In genomic region chr9:86449581-86449980, GRCm38 (mm10) we compare ENCODE assay signal across 8 mouse cellular contexts. TPM values are rescaled to one million over a fixed set of nuclear protein-coding genes. Genes with fewer than 3 reads are reported as not detected.
DNase-seq lines count a peak whose midpoint lies in the region; ATAC-seq and TF ChIP-seq lines count a peak whose summit lies in the region.

No protein-coding gene starts in this region.

- H3K4me1 ChIP-seq in MEL (ENCODE audit: control insufficient read depth in 1 of 2, insufficient read depth in 2 of 2, low read length in 2 of 2) = no peaks in the 10 kb centered on the region
- peaks cover 12% of the 10 kb centered on the region; the same call in 1 of the 2 replicates for H3K4me1 ChIP-seq in forebrain, embryonic 15.5 days

- ATAC-seq in forebrain, embryonic 15.5 days (replicated peaks) = peak; percentile 70

- TF ChIP-seq POLR2A in MEL (IDR thresholded peaks at IDR 0.05; ENCODE audit: control insufficient read depth in 1 of 2, insufficient read depth in 1 of 2, low read depth in 1 of 2, low read length in 2 of 2, poor library complexity in 1 of 2) = no peak

- no peak overlapping the region for H3K9ac ChIP-seq in MEL (ENCODE audit: control insufficient read depth, low read depth, low read length, poor library complexity, severe bottlenecking)
- H3K9ac ChIP-seq in forebrain, embryonic 15.5 days (replicated peaks) = no peak overlapping the region

- H3K27me3 ChIP-seq in MEL (ENCODE audit: control insufficient read depth in 1 of 2, insufficient read depth in 2 of 2, low read length in 2 of 2) = no peaks in the 10 kb centered on the region
- H3K27me3 ChIP-seq in forebrain, embryonic 15.5 days = 0 out of 2 replicates have a peak, but pooled peaks cover 3% of the 10 kb centered on the region

- no peak for TF ChIP-seq EP300 in MEL (IDR thresholded peaks at IDR 0.05; ENCODE audit: low read depth in 1 of 2, low read length in 2 of 2)

- peak; percentile 67 to 95 (median 78) for TF ChIP-seq CTCF in MEL (IDR thresholded peaks at IDR 0.05 in 2 of 3, conservative IDR thresholded peaks at IDR 0.05 in 1 of 3; ENCODE audit: control insufficient read depth in 1 of 3, insufficient read depth in 1 of 3, low read depth in 2 of 3, low read length in 3 of 3, poor library complexity in 1 of 3, severe bottlenecking in 1 of 3)
- TF ChIP-seq CTCF in layer of hippocampus, adult 2 months (conservative IDR thresholded peaks at IDR 0.05) = peak; percentile 99

- no peaks in the 10 kb centered on the region for H3K79me2 ChIP-seq in MEL (ENCODE audit: control insufficient read depth, insufficient read depth, low read length, poor library complexity)

- peak; percentile 74 for DNase-seq in MEL (ENCODE audit: low read depth, low spot score)
- peak; percentile 72 for DNase-seq in cerebellum, adult 11-12 months
- peak; percentile 74 to 84 for DNase-seq in heart, postnatal 36 days
- DNase-seq in layer of hippocampus, adult 2 months (ENCODE audit: low spot score in 2 of 2) = peak; percentile 65 to 88
- DNase-seq in lung, postnatal 25 days (ENCODE audit: low spot score) = peak; percentile 66
- DNase-seq in retina, embryonic 14.5 days (ENCODE audit: low spot score) = peak; percentile 94
- peak; percentile 86 for DNase-seq in thymus, postnatal 4 days

- H3K27ac ChIP-seq in MEL (ENCODE audit: control insufficient read depth, low read depth, low read length) = no peak overlapping the region
- H3K27ac ChIP-seq in forebrain, embryonic 15.5 days (replicated peaks) = no peak overlapping the region
- no peak overlapping the region for H3K27ac ChIP-seq in layer of hippocampus, adult 2 months

- WGBS in forebrain, embryonic 15.5 days = 6% methylated on average over 11 of the region's 11 CpGs

- no peaks in the 10 kb centered on the region for H3K36me3 ChIP-seq in MEL (ENCODE audit: control insufficient read depth in 1 of 2, insufficient read depth in 2 of 2, low read length in 2 of 2)
- H3K36me3 ChIP-seq in forebrain, embryonic 15.5 days = no peaks in the 10 kb centered on the region

- H3K4me2 ChIP-seq in forebrain, embryonic 15.5 days (replicated peaks) = no peak overlapping the region

- H3K4me3 ChIP-seq in MEL (ENCODE audit: control insufficient read depth in 1 of 2, insufficient read depth in 1 of 2, low read depth in 2 of 2, low read length in 2 of 2) = no peak overlapping the region
- no peak overlapping the region for H3K4me3 ChIP-seq in forebrain, embryonic 15.5 days
- peak overlapping the region; percentile 15; the same call in 1 of the 2 replicates for H3K4me3 ChIP-seq in layer of hippocampus, adult 2 months

- H3K9me3 ChIP-seq in MEL (replicated peaks; ENCODE audit: insufficient read depth, low read length) = no peaks in the 10 kb centered on the region
- H3K9me3 ChIP-seq in forebrain, embryonic 15.5 days = no peaks in the 10 kb centered on the region

- intact Hi-C loops in heart, postnatal 36 days (cut with DNase I) = loop anchor here (1.0 to 5.0 kb wide), 2 partner anchors 607 to 670 kb away; partner anchors contain the start of gene Tpbg

- TF ChIP-seq RAD21 in MEL (IDR thresholded peaks at IDR 0.05; ENCODE audit: low read depth, low read length) = peak; percentile 82

TF ChIP-seq in MEL, 35 proteins besides CTCF, POLR2A, EP300 and RAD21:
- TF ChIP-seq ZC3H11A (IDR thresholded peaks at IDR 0.05; ENCODE audit: low read depth, low read length) = peak; percentile 89
- TF ChIP-seq SMC3 (IDR thresholded peaks at IDR 0.05; ENCODE audit: low read depth, low read length) = peak; percentile 89
- no peak for TF ChIP-seq ELF1 (IDR thresholded peaks at IDR 0.05; ENCODE audit: low read depth, low read length)
- no peak for TF ChIP-seq MEF2A (IDR thresholded peaks at IDR 0.05; ENCODE audit: extremely low read depth, insufficient replicate concordance, low read depth, low read length, poor library complexity, severe bottlenecking)

RNA-seq across cellular contexts. Expression of gene Ube2cbp, which starts 15.2 kb away (rescaled TPM):
- total RNA-seq in MEL (2012; rRNA removed) = 4.3 and 6.4 TPM in 2 replicates
- polyA plus RNA-seq in MEL (2012; ENCODE audit: insufficient read depth in 1 of 2, insufficient read length in 2 of 2, low read depth in 1 of 2, low replicate concordance in 2 of 2, missing spikeins in 1 of 2) = 1 to 10 TPM in 1 of 2 experiments, not detected in 1; 7.2 TPM
- 4.4 and 4.6 TPM in 2 replicates for polyA plus RNA-seq in forebrain, embryonic 15.5 days (2015; fragmentation: Nextera tagmentation; extraction: Ambion mirVana)
- total RNA-seq in heart, postnatal 36 days (2021) = 1 to 10 TPM; 1.5 to 1.9 TPM
- total RNA-seq in layer of hippocampus, adult 2 months (2021) = 1 to 10 TPM; 3.5 to 4.0 TPM

RNA-seq across cellular contexts. Expression of gene Dop1a, which starts 17.4 kb away (rescaled TPM):
- 14.6 and 15.0 TPM in 2 replicates for total RNA-seq in MEL (2012; rRNA removed)
- 10 to 100 TPM in 1 of 2 experiments, not detected in 1; 16.8 TPM for polyA plus RNA-seq in MEL (2012; ENCODE audit: insufficient read depth in 1 of 2, insufficient read length in 2 of 2, low read depth in 1 of 2, low replicate concordance in 2 of 2, missing spikeins in 1 of 2)
- polyA plus RNA-seq in forebrain, embryonic 15.5 days (2015; fragmentation: Nextera tagmentation; extraction: Ambion mirVana) = 34.5 and 34.8 TPM in 2 replicates
- 10 to 100 TPM; 17.7 to 19.2 TPM for total RNA-seq in heart, postnatal 36 days (2021)
- 10 to 100 TPM; 60.3 to 63.1 TPM for total RNA-seq in layer of hippocampus, adult 2 months (2021)
